Mouse (Mus musculus) ES-Bruce4 (cell line): ENCODE data around the gene Odaph.

Source experiments
- CTCF ChIP-seq: IDR thresholded peaks from one replicate; pipeline ENCODE4 v1.8.1; 2011; ENCODE audit warnings: low read depth, low read length
- EP300 ChIP-seq: IDR thresholded peaks from 2 replicates; pipeline ENCODE4 v1.6.1; 2011; ENCODE audit warnings: low read depth, low read length; ENCODE audit not compliant: insufficient read depth
- POLR2A ChIP-seq: IDR thresholded peaks from one replicate; pipeline ENCODE4 v1.8.1; 2011; ENCODE audit warnings: low read length; ENCODE audit not compliant: insufficient read depth

DNA sequence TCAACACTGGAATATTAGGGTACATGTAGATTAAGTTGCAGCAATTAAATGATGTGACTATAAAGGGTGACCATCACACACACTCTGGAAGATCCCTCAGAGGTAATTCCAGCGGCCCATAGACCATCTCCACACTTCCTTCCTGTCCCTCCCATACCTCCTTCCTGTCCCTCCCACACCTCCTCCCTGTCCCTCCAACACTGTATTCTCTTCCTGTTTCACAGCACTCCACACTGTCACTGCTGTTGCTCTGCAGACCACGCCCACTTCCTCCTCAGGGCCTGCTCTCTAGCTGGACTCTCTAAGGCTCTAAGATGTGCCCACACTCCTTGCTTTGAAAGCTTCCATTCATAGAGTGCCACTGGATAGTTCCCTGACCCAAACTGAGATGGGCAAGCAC lies 13.5 kb downstream of the Odaph start:
- TF ChIP-seq POLR2A (no peak), CTCF (no peak), EP300 (no peak)
